Comparison of ENCODE assay signal across 12 mouse cellular contexts in genomic region chr5:137373371-137373950, GRCm38 (mm10).
"Had no signal": no experiment of that assay in that cellular context is flagged by ENCODE, and none has a peak within 500 bp of the region (broad histone marks: within the 10 kb centered on the region; RNA-seq: fewer than 3 reads in every experiment).

No protein-coding gene starts in this region.

- H3K27ac ChIP-seq: layer of hippocampus, adult 2 months; liver, embryonic 15.5 days; midbrain, embryonic 13.5 days; stomach, embryonic 15.5 days had no signal

- H3K9ac ChIP-seq: limb, embryonic 13.5 days; liver, embryonic 15.5 days; lung, embryonic 14.5 days; midbrain, embryonic 13.5 days; stomach, embryonic 15.5 days had no signal

- H3K27me3 ChIP-seq: limb, embryonic 13.5 days; liver, embryonic 15.5 days; midbrain, embryonic 13.5 days; stomach, embryonic 15.5 days had no signal

- H3K4me3 ChIP-seq: layer of hippocampus, adult 2 months; limb, embryonic 13.5 days; liver, embryonic 15.5 days; midbrain, embryonic 13.5 days; stomach, embryonic 15.5 days had no signal

- ATAC-seq: intestine, postnatal 0 days; midbrain, embryonic 13.5 days had no signal

- H3K4me2 ChIP-seq: limb, embryonic 13.5 days; liver, embryonic 11.5 days; liver, embryonic 15.5 days; lung, embryonic 14.5 days; midbrain, embryonic 13.5 days; stomach, embryonic 15.5 days had no signal

- DNase-seq: kidney, postnatal 4 days; lung, embryonic 14.5 days; lung, postnatal 36 days; right cerebral cortex, postnatal 14 days; thymus, postnatal 36 days had no signal

- H3K4me1 ChIP-seq: liver, embryonic 15.5 days had no signal

- H3K9me3 ChIP-seq: limb, embryonic 13.5 days; liver, embryonic 15.5 days; midbrain, embryonic 13.5 days; stomach, embryonic 15.5 days had no signal
